Mouse (Mus musculus): ENCODE results near the gene Eprs. TPM values are rescaled to one million over a fixed set of nuclear protein-coding genes. Genes with fewer than 3 reads are reported as not detected.

The Eprs gene
- 3.2 and 13.1 TPM in 2 replicates for polyA plus RNA-seq (2012; ENCODE audit: low replicate concordance)

GRCm38 (mm10) chr1:185362677-185363520 lies at the start of gene Eprs:
Eprs (plus strand) TSS chr1:185363044.

GRCm38 (mm10) chr1:185328721-185329610 lies 33.9 kb upstream of the Eprs start, which contains the start of gene Iars2:
Iars2 (minus strand) TSS chr1:185329396.

GRCm38 (mm10) chr1:185331983-185332430 lies 30.8 kb upstream of the Eprs start, which contains the start of gene Bpnt1:
Bpnt1 (plus strand) TSS chr1:185332149.

GRCm38 (mm10) chr1:185454575-185454954 lies 91.7 kb downstream of the Eprs start, which contains the start of gene Slc30a10:
Slc30a10 (plus strand) TSS chr1:185454848.

Other genes with a start within 250 kb of the Eprs start
- 9.0 and 20.0 TPM in 2 replicates for gene Rab3gap2, start 158.9 kb upstream of the Eprs start, polyA plus RNA-seq (2012; ENCODE audit: low replicate concordance)
- gene Iars2, start 33.6 kb upstream of the Eprs start, polyA plus RNA-seq (2012; ENCODE audit: low replicate concordance) = 4.8 and 7.5 TPM in 2 replicates
- 2.1 and 3.3 TPM in 2 replicates for gene Bpnt1, start 30.9 kb upstream of the Eprs start, polyA plus RNA-seq (2012; ENCODE audit: low replicate concordance)
- 2.3 and 3.2 TPM in 2 replicates for gene Slc30a10, start 91.8 kb downstream of the Eprs start, polyA plus RNA-seq (2012; ENCODE audit: low replicate concordance)

All from leukemia stem cell, adult 10-12 weeks (primary cell).